Mouse (Mus musculus): ENCODE measurements around the gene Olfr706.
"Not testable (repeated sequence)": the region's sequence is repeated elsewhere in the genome, so short reads cannot be mapped to it uniquely, and the experiment has no call there.

Gene Olfr706

GRCm38 (mm10) chr7:106888062-106888461, at the start of gene Olfr706:
TSS of gene Olfr706 (minus strand) at chr7:106888162.
- DNase-seq (ENCODE audit: low spot score), result no peak

GRCm38 (mm10) chr7:106932119-106932518, 44.2 kb upstream of the Olfr706 start, which contains the start of gene Olfr709-ps1:
TSS of gene Olfr709-ps1 (minus strand) at chr7:106932219.
- DNase-seq (ENCODE audit: low spot score), result no peak

- not testable (repeated sequence) for DNase-seq (ENCODE audit: low spot score)
Observed at GRCm38 (mm10) chr7:106920961-106921360, 33.0 kb upstream of the Olfr706 start.

GRCm38 (mm10) chr7:106907676-106908075, 19.7 kb upstream of the Olfr706 start, which contains the start of gene Olfr1532-ps1:
TSS of gene Olfr1532-ps1 (plus strand) at chr7:106908001.
- DNase-seq (ENCODE audit: low spot score), result no peak

- not testable (repeated sequence) for DNase-seq (ENCODE audit: low spot score)
Observed at GRCm38 (mm10) chr7:106901141-106901540, 13.2 kb upstream of the Olfr706 start, which contains the start of gene Olfr707. TSS of gene Olfr707 (minus strand) at chr7:106901241.

- DNase-seq (ENCODE audit: low spot score), result no peak
Observed at GRCm38 (mm10) chr7:106876791-106877190, 11.2 kb downstream of the Olfr706 start, which contains the start of gene Olfr705. TSS of gene Olfr705 (minus strand) at chr7:106876891.

- DNase-seq (ENCODE audit: low spot score), result no peak
Observed at GRCm38 (mm10) chr7:106862885-106863284, 25.1 kb downstream of the Olfr706 start, which contains the start of gene Olfr704. TSS of gene Olfr704 (plus strand) at chr7:106863185.

- DNase-seq (ENCODE audit: low spot score), result no peak
Observed at GRCm38 (mm10) chr7:106843060-106843459, 44.9 kb downstream of the Olfr706 start, which contains the start of gene Olfr703. TSS of gene Olfr703 (plus strand) at chr7:106843360.

GRCm38 (mm10) chr7:106833793-106834192, 54.2 kb downstream of the Olfr706 start, which contains the start of gene Olfr702:
TSS of gene Olfr702 (minus strand) at chr7:106833893.
- no peak for DNase-seq (ENCODE audit: low spot score)
